Mouse (Mus musculus) embryonic fibroblast, embryonic 13.5 days (primary cell): ENCODE measurements around the gene Rpl32. TPM values are rescaled to one million over a fixed set of nuclear protein-coding genes. Genes with fewer than 3 reads are reported as not detected.
A peak's percentile ranks its signal among the peaks of the same experiment; 100 is the strongest.
"Not testable (repeated sequence)": the region's sequence is repeated elsewhere in the genome, so short reads cannot be mapped to it uniquely, and the experiment has no call there.

ENCODE experiments used
- H3K27ac ChIP-seq: 2 replicates; pipeline ENCODE4 v1.5.1; 2012; ENCODE audit warnings: low read length, control low read depth, inconsistent platforms; ENCODE audit not compliant: insufficient read depth
- H3K4me1 ChIP-seq: 2 replicates; pipeline ENCODE4 v1.6.1; 2011; ENCODE audit warnings: low read length; ENCODE audit not compliant: control insufficient read depth, insufficient read depth
- H3K4me3 ChIP-seq: 2 replicates; pipeline ENCODE4 v1.5.1; 2011; ENCODE audit warnings: mild to moderate bottlenecking, control low read depth, low read length; ENCODE audit not compliant: insufficient read depth
- CTCF ChIP-seq: IDR thresholded peaks from 2 replicates; pipeline ENCODE4 v1.5.1; 2011; ENCODE audit warnings: mild to moderate bottlenecking, control low read depth, low read length, moderate library complexity, borderline replicate concordance; ENCODE audit not compliant: insufficient read depth
- POLR2A ChIP-seq: IDR thresholded peaks from 2 replicates; pipeline ENCODE4 v1.6.1; 2011; ENCODE audit warnings: low read depth, mild to moderate bottlenecking, control low read depth, low read length, moderate library complexity
- polyA plus RNA-seq: library from polyadenylated mRNA; stranded (reverse); fragments of >200 nt; gene quantifications from 2 replicates; pipeline ENCODE4 v1.2.4, GENCODE M21; 2011; ENCODE audit warnings: low read depth; ENCODE audit not compliant: missing spikeins, insufficient read length

The Rpl32 gene
- polyA plus RNA-seq, 1 experiment, result 2,350 TPM

GRCm38 (mm10) chr6:115846640-115847411 lies 38.3 kb upstream of the Rpl32 start:
- TF ChIP-seq CTCF, result peak; percentile 40; the same call in 1 of the 2 replicates
- no peak for TF ChIP-seq POLR2A
- no peak overlapping the region for H3K27ac ChIP-seq
- no peaks in the 10 kb centered on the region for H3K4me1 ChIP-seq
- H3K4me3 ChIP-seq, result no peak overlapping the region

- H3K4me1 ChIP-seq, result no peaks in the 10 kb centered on the region
- TF ChIP-seq POLR2A, result no peak
- no peak for TF ChIP-seq CTCF
- no peak overlapping the region for H3K4me3 ChIP-seq
- H3K27ac ChIP-seq, result no peak overlapping the region
Observed at GRCm38 (mm10) chr6:115845006-115845405, 36.5 kb upstream of the Rpl32 start.

- no peak overlapping the region for H3K27ac ChIP-seq
- no peak overlapping the region for H3K4me3 ChIP-seq
- H3K4me1 ChIP-seq, result no peaks in the 10 kb centered on the region
- TF ChIP-seq POLR2A (no peak), CTCF (no peak)
Observed at GRCm38 (mm10) chr6:115838745-115839144, 30.2 kb upstream of the Rpl32 start.

- no peak for TF ChIP-seq CTCF
- TF ChIP-seq POLR2A, result 0 out of 2 replicates have a peak, but pooled peaks have one; percentile 27
- Histone ChIP-seq H3K27ac (no peak within 1 kb of the TSS), H3K4me3 (peak within 1 kb of the TSS; percentile 3; the same call in 1 of the 2 replicates), H3K4me1 (no peaks in the 10 kb centered on the region)
Observed at GRCm38 (mm10) chr6:115838161-115838597, 29.6 kb upstream of the Rpl32 start, which contains the start of gene Efcab12. Gene Efcab12, minus strand, starts transcription at chr6:115838412.

GRCm38 (mm10) chr6:115833861-115834260 lies 25.3 kb upstream of the Rpl32 start:
- no peaks in the 10 kb centered on the region for H3K4me1 ChIP-seq

GRCm38 (mm10) chr6:115832152-115832850 lies 23.8 kb upstream of the Rpl32 start:
- Histone ChIP-seq H3K4me1 (no peaks in the 10 kb centered on the region), H3K27ac (no peak overlapping the region), H3K4me3 (no peak overlapping the region)
- TF ChIP-seq POLR2A, result no peak
- no peak for TF ChIP-seq CTCF

More at GRCm38 (mm10) chr6:115833861-115834260, 25.3 kb upstream of the Rpl32 start:
- no peak overlapping the region for H3K27ac ChIP-seq
- H3K4me3 ChIP-seq, result no peak overlapping the region
- no peak for TF ChIP-seq CTCF
- TF ChIP-seq POLR2A, result no peak

- TF ChIP-seq CTCF (no peak), POLR2A (no peak)
- Histone ChIP-seq H3K4me1 (no peaks in the 10 kb centered on the region), H3K4me3 (no peak overlapping the region), H3K27ac (no peak overlapping the region)
Observed at GRCm38 (mm10) chr6:115830779-115831601, 22.4 kb upstream of the Rpl32 start.

GRCm38 (mm10) chr6:115823850-115824464 lies 15.4 kb upstream of the Rpl32 start:
- not testable (repeated sequence) for H3K4me1 ChIP-seq, H3K27ac ChIP-seq, H3K4me3 ChIP-seq
- peak; percentile 40; the same call in 1 of the 2 replicates for TF ChIP-seq CTCF
